Mouse (Mus musculus) lung, postnatal 25 days (tissue): Measurements from ENCODE around the gene Sp1.

ENCODE experiments used
- DNase-seq: peaks from one replicate; pipeline ENCODE4 v3.0.0; 2022; ENCODE audit warnings: low spot score

Gene Sp1

GRCm38 (mm10) chr15:102399229-102400221, 6.4 kb upstream of the Sp1 start:
- DNase-seq = peak; percentile 97

- DNase-seq = no peak
Observed at GRCm38 (mm10) chr15:102400476-102401045, 5.4 kb upstream of the Sp1 start.

- no peak for DNase-seq
Observed at GRCm38 (mm10) chr15:102401278-102401677, 4.7 kb upstream of the Sp1 start.

GRCm38 (mm10) chr15:102402210-102402609, 3.7 kb upstream of the Sp1 start:
- no peak for DNase-seq

GRCm38 (mm10) chr15:102404608-102405488, 1.1 kb upstream of the Sp1 start:
- no peak for DNase-seq

GRCm38 (mm10) chr15:102406196-102406911, 411 bp downstream of the Sp1 start:
- peak; percentile 86 for DNase-seq

- no peak for DNase-seq
Observed at GRCm38 (mm10) chr15:102406912-102407580, 1.1 kb downstream of the Sp1 start.

- DNase-seq = no peak
Observed at GRCm38 (mm10) chr15:102407681-102408557, 2.0 kb downstream of the Sp1 start.

GRCm38 (mm10) chr15:102408558-102409130, 2.7 kb downstream of the Sp1 start:
- no peak for DNase-seq

GRCm38 (mm10) chr15:102409286-102409685, 3.3 kb downstream of the Sp1 start:
- DNase-seq = no peak

GRCm38 (mm10) chr15:102411077-102411476, 5.1 kb downstream of the Sp1 start:
- no peak for DNase-seq

GRCm38 (mm10) chr15:102413687-102414086, 7.7 kb downstream of the Sp1 start:
- DNase-seq = no peak

- no peak for DNase-seq
Observed at GRCm38 (mm10) chr15:102417524-102417923, 11.6 kb downstream of the Sp1 start.

- no peak for DNase-seq
Observed at GRCm38 (mm10) chr15:102420986-102421385, 15.0 kb downstream of the Sp1 start.

- DNase-seq = peak; percentile 70
Observed at GRCm38 (mm10) chr15:102421437-102421836, 15.5 kb downstream of the Sp1 start.

GRCm38 (mm10) chr15:102423602-102424240, 17.8 kb downstream of the Sp1 start:
- DNase-seq = no peak

- no peak for DNase-seq
Observed at GRCm38 (mm10) chr15:102424657-102425056, 18.7 kb downstream of the Sp1 start.

- no peak for DNase-seq
Observed at GRCm38 (mm10) chr15:102426963-102427362, 21.0 kb downstream of the Sp1 start.

GRCm38 (mm10) chr15:102432046-102432445, 26.1 kb downstream of the Sp1 start:
- DNase-seq = no peak
